Comparison of ENCODE assay signal across 8 mouse cellular contexts in genomic region chr2:11777091-11778068, GRCm38 (mm10). TPM values are rescaled to one million over a fixed set of nuclear protein-coding genes. Genes with fewer than 3 reads are reported as not detected.
DNase-seq lines count a peak whose midpoint lies in the region; ATAC-seq and TF ChIP-seq lines count a peak whose summit lies in the region.

TSS of gene Fbh1 (minus strand) at chr2:11777582.
TSS of gene Ankrd16 (plus strand) at chr2:11777876.

- ATAC-seq in erythroid progenitor cell, adult 5-6 weeks (replicated peaks; ENCODE audit: low FRiP score, poor library complexity, severe bottlenecking) = peak; percentile 94
- ATAC-seq in heart, embryonic 12.5 days (ENCODE audit: insufficient number of reproducible peaks, low FRiP score) = peak; percentile 97
- ATAC-seq in kidney, postnatal 0 days (replicated peaks; ENCODE audit: low FRiP score, low read depth) = peak; percentile 96
- ATAC-seq in liver, embryonic 11.5 days (replicated peaks; ENCODE audit: low FRiP score) = peak; percentile 92
- peak; percentile 97 for ATAC-seq in stomach, embryonic 14.5 days (ENCODE audit: insufficient number of reproducible peaks, insufficient read depth, low FRiP score, low read depth)

- under 1% methylated on average over 73 of the region's 73 CpGs for WGBS in heart, embryonic 12.5 days
- under 1% methylated on average over 73 of the region's 73 CpGs for WGBS in kidney, postnatal 0 days
- under 1% methylated on average over 73 of the region's 73 CpGs for WGBS in liver, embryonic 11.5 days
- under 1% methylated on average over 73 of the region's 73 CpGs for WGBS in stomach, embryonic 14.5 days

- peak; percentile 99 for DNase-seq in CD4-positive helper T cell, adult 2 months (ENCODE audit: low read depth, low spot score)
- DNase-seq in brain, embryonic 18.5 days (ENCODE audit: low read depth, low spot score) = peak; percentile 100
- DNase-seq in kidney, postnatal 0 days (ENCODE audit: low spot score) = peak; percentile 99
- DNase-seq in liver, embryonic 11.5 days (ENCODE audit: low spot score) = peak; percentile 100
- DNase-seq in naive thymus-derived CD4-positive, alpha-beta T cell, adult 2 months (ENCODE audit: low read depth) = peak; percentile 100

- 0 out of 2 replicates have a peak, but pooled peaks have one; percentile 16 for TF ChIP-seq CTCF in kidney, postnatal 0 days (IDR thresholded peaks at IDR 0.05; ENCODE audit: low read depth)

- H3K4me2 ChIP-seq in heart, embryonic 12.5 days = peak within 1 kb of the TSS; percentile 80
- peak within 1 kb of the TSS; percentile 95 for H3K4me2 ChIP-seq in kidney, postnatal 0 days (ENCODE audit: low read length)
- H3K4me2 ChIP-seq in liver, embryonic 11.5 days = peak within 1 kb of the TSS; percentile 74
- H3K4me2 ChIP-seq in stomach, embryonic 14.5 days (replicated peaks; ENCODE audit: low read depth, low read length) = peak within 1 kb of the TSS; percentile 78

- peaks cover 27% of the 10 kb centered on the region for H3K36me3 ChIP-seq in heart, embryonic 12.5 days
- peaks cover 19% of the 10 kb centered on the region for H3K36me3 ChIP-seq in kidney, postnatal 0 days (ENCODE audit: insufficient read depth, low read length)
- peaks cover 13% of the 10 kb centered on the region; the same call in 1 of the 2 replicates for H3K36me3 ChIP-seq in liver, embryonic 11.5 days (ENCODE audit: control insufficient read depth, insufficient read depth, low read length)
- H3K36me3 ChIP-seq in stomach, embryonic 14.5 days (ENCODE audit: control insufficient read depth, insufficient read depth, low read length) = peaks cover 12% of the 10 kb centered on the region

- H3K4me3 ChIP-seq in heart, embryonic 12.5 days = peak within 1 kb of the TSS; percentile 73
- H3K4me3 ChIP-seq in kidney, postnatal 0 days (replicated peaks; ENCODE audit: low read depth, low read length) = peak within 1 kb of the TSS; percentile 80
- H3K4me3 ChIP-seq in liver, embryonic 11.5 days (ENCODE audit: low read depth, low read length) = peak within 1 kb of the TSS; percentile 81
- H3K4me3 ChIP-seq in stomach, embryonic 14.5 days (ENCODE audit: low read depth, low read length) = peak within 1 kb of the TSS; percentile 84

- H3K27ac ChIP-seq in heart, embryonic 12.5 days (ENCODE audit: poor library complexity, severe bottlenecking) = peak within 1 kb of the TSS; percentile 95
- peak within 1 kb of the TSS; percentile 98 for H3K27ac ChIP-seq in kidney, postnatal 0 days
- H3K27ac ChIP-seq in liver, embryonic 11.5 days (ENCODE audit: low read depth, low read length) = peak within 1 kb of the TSS; percentile 71
- peak within 1 kb of the TSS; percentile 96 for H3K27ac ChIP-seq in stomach, embryonic 14.5 days (ENCODE audit: low read length)

- peak within 1 kb of the TSS; percentile 87 for H3K9ac ChIP-seq in heart, embryonic 12.5 days
- peak within 1 kb of the TSS; percentile 85 for H3K9ac ChIP-seq in kidney, postnatal 0 days (ENCODE audit: low read depth, low read length)
- peak within 1 kb of the TSS; percentile 82 for H3K9ac ChIP-seq in liver, embryonic 11.5 days (ENCODE audit: low read depth, low read length)
- H3K9ac ChIP-seq in stomach, embryonic 14.5 days (replicated peaks; ENCODE audit: low read depth, low read length) = peak within 1 kb of the TSS; percentile 74

- H3K9me3 ChIP-seq in heart, embryonic 12.5 days (replicated peaks) = no peaks in the 10 kb centered on the region
- no peaks in the 10 kb centered on the region for H3K9me3 ChIP-seq in kidney, postnatal 0 days (replicated peaks; ENCODE audit: low read length)
- H3K9me3 ChIP-seq in liver, embryonic 11.5 days (ENCODE audit: control insufficient read depth, low read length) = no peaks in the 10 kb centered on the region
- no peaks in the 10 kb centered on the region for H3K9me3 ChIP-seq in stomach, embryonic 14.5 days (ENCODE audit: control insufficient read depth, low read depth, low read length)

- peaks cover 28% of the 10 kb centered on the region for H3K4me1 ChIP-seq in heart, embryonic 12.5 days (replicated peaks)
- peaks cover 22% of the 10 kb centered on the region for H3K4me1 ChIP-seq in kidney, postnatal 0 days (replicated peaks; ENCODE audit: insufficient read depth, low read length)
- H3K4me1 ChIP-seq in liver, embryonic 11.5 days (replicated peaks; ENCODE audit: control insufficient read depth, insufficient read depth, low read length) = peaks cover 7% of the 10 kb centered on the region; the same call in 1 of the 2 replicates
- H3K4me1 ChIP-seq in stomach, embryonic 14.5 days (ENCODE audit: control insufficient read depth, insufficient read depth, low read length) = peaks cover 16% of the 10 kb centered on the region

- H3K27me3 ChIP-seq in heart, embryonic 12.5 days (replicated peaks) = no peaks in the 10 kb centered on the region
- no peaks in the 10 kb centered on the region for H3K27me3 ChIP-seq in kidney, postnatal 0 days (ENCODE audit: insufficient read depth, low read length)
- no peaks in the 10 kb centered on the region for H3K27me3 ChIP-seq in liver, embryonic 11.5 days (replicated peaks; ENCODE audit: control insufficient read depth, insufficient read depth, low read length)
- no peaks in the 10 kb centered on the region for H3K27me3 ChIP-seq in stomach, embryonic 14.5 days (ENCODE audit: control insufficient read depth, insufficient read depth, low read length)

RNA-seq across cellular contexts. Expression of gene Fbh1, which starts in this region (rescaled TPM):
- total RNA-seq in erythroid progenitor cell, adult 5-6 weeks (2015; ENCODE audit: low replicate concordance) = 9.7 and 35.6 TPM in 2 replicates
- total RNA-seq in erythroid progenitor cell, adult 5-6 weeks (2017; ENCODE audit: low replicate concordance) = 13.5 and 15.7 TPM in 2 replicates
- polyA plus RNA-seq in heart, embryonic 12.5 days (2016; fragmentation: Nextera tagmentation; extraction: Ambion mirVana) = 133 and 138 TPM in 2 replicates
- 103 and 117 TPM in 2 replicates for polyA plus RNA-seq in kidney, postnatal 0 days (2015; fragmentation: Nextera tagmentation; extraction: Ambion mirVana)
- polyA plus RNA-seq in liver, embryonic 11.5 days (2014; fragmentation: Nextera tagmentation; extraction: Ambion mirVana) = 73.5 and 80.7 TPM in 2 replicates
- polyA plus RNA-seq in stomach, embryonic 14.5 days (2014; fragmentation: Nextera tagmentation; extraction: Ambion mirVana) = 131 and 136 TPM in 2 replicates

RNA-seq across cellular contexts. Expression of gene Ankrd16, which starts in this region (rescaled TPM):
- 10.1 and 38.6 TPM in 2 replicates for total RNA-seq in erythroid progenitor cell, adult 5-6 weeks (2015; ENCODE audit: low replicate concordance)
- total RNA-seq in erythroid progenitor cell, adult 5-6 weeks (2017; ENCODE audit: low replicate concordance) = 5.4 and 15.9 TPM in 2 replicates
- polyA plus RNA-seq in heart, embryonic 12.5 days (2016; fragmentation: Nextera tagmentation; extraction: Ambion mirVana) = 35.7 and 36.8 TPM in 2 replicates
- polyA plus RNA-seq in kidney, postnatal 0 days (2015; fragmentation: Nextera tagmentation; extraction: Ambion mirVana) = 31.0 and 34.5 TPM in 2 replicates
- polyA plus RNA-seq in liver, embryonic 11.5 days (2014; fragmentation: Nextera tagmentation; extraction: Ambion mirVana) = 18.8 and 24.2 TPM in 2 replicates
- 37.4 and 38.8 TPM in 2 replicates for polyA plus RNA-seq in stomach, embryonic 14.5 days (2014; fragmentation: Nextera tagmentation; extraction: Ambion mirVana)

Comparison
In these comparisons a context has a peak if more than half of its experiments do, and no peak if none do; other contexts are left out.
1. Peak in every context shown above with its lines: DNase-seq, ATAC-seq, H3K4me3 ChIP-seq and H3K27ac ChIP-seq.